Mouse (Mus musculus) limb, embryonic 12.5 days (tissue): ENCODE measurements around the gene Tmem9b. TPM values are rescaled to one million over a fixed set of nuclear protein-coding genes. Genes with fewer than 3 reads are reported as not detected.

Experiments
- ATAC-seq: fragments of 200-750 bp; cut with Nextera tagmentation; 2 replicates; pipeline ENCODE4 v1.8.0; 2017; ENCODE audit warnings: low read depth, moderate TSS enrichment; ENCODE audit not compliant: insufficient number of reproducible peaks, insufficient read depth, low FRiP score, low TSS enrichment
- H3K27ac ChIP-seq: fragments of 300-500 bp; sonication (generic); 2 replicates; pipeline ENCODE4 v1.5.1; 2016; ENCODE audit warnings: mild to moderate bottlenecking, moderate library complexity
- H3K27me3 ChIP-seq: fragments of 300-500 bp; sonication (generic); 2 replicates; pipeline ENCODE4 v1.6.1; 2016; ENCODE audit warnings: mild to moderate bottlenecking, moderate library complexity
- H3K36me3 ChIP-seq: fragments of 300-500 bp; sonication (generic); 2 replicates; pipeline ENCODE4 v1.6.1; 2016; ENCODE audit warnings: mild to moderate bottlenecking, moderate library complexity
- H3K4me1 ChIP-seq: fragments of 300-500 bp; sonication (generic); replicated peaks from 2 replicates; pipeline ENCODE4 v1.6.1; 2016
- H3K4me2 ChIP-seq: fragments of 300-500 bp; sonication (generic); 2 replicates; pipeline ENCODE4 v1.6.1; 2016; ENCODE audit warnings: mild to moderate bottlenecking, moderate library complexity
- H3K4me3 ChIP-seq: fragments of 300-500 bp; sonication (generic); replicated peaks from 2 replicates; pipeline ENCODE4 v1.5.1; 2016; ENCODE audit warnings: mild to moderate bottlenecking
- H3K9ac ChIP-seq: fragments of 300-500 bp; sonication (generic); replicated peaks from 2 replicates; pipeline ENCODE4 v1.6.1; 2016; ENCODE audit warnings: mild to moderate bottlenecking, moderate library complexity
- H3K9me3 ChIP-seq: fragments of 300-500 bp; sonication (generic); 2 replicates; pipeline ENCODE4 v1.6.1; 2016; ENCODE audit warnings: mild to moderate bottlenecking, moderate library complexity
- WGBS: fragments of 180-500 bp; shearing (Covaris S2); methylation state at CpG from one replicate; pipeline ENCODE4 v1.1.7; 2016; 5-methylcytosine and 5-hydroxymethylcytosine counted together
- polyA plus RNA-seq: library from polyadenylated mRNA; unstranded; fragments of >200 nt; fragmentation: Nextera tagmentation; extraction: Ambion mirVana; gene quantifications from 2 replicates; pipeline ENCODE4 v1.2.1, GENCODE M21; 2016

Gene Tmem9b
- 25.8 and 28.0 TPM in 2 replicates for polyA plus RNA-seq

DNA sequence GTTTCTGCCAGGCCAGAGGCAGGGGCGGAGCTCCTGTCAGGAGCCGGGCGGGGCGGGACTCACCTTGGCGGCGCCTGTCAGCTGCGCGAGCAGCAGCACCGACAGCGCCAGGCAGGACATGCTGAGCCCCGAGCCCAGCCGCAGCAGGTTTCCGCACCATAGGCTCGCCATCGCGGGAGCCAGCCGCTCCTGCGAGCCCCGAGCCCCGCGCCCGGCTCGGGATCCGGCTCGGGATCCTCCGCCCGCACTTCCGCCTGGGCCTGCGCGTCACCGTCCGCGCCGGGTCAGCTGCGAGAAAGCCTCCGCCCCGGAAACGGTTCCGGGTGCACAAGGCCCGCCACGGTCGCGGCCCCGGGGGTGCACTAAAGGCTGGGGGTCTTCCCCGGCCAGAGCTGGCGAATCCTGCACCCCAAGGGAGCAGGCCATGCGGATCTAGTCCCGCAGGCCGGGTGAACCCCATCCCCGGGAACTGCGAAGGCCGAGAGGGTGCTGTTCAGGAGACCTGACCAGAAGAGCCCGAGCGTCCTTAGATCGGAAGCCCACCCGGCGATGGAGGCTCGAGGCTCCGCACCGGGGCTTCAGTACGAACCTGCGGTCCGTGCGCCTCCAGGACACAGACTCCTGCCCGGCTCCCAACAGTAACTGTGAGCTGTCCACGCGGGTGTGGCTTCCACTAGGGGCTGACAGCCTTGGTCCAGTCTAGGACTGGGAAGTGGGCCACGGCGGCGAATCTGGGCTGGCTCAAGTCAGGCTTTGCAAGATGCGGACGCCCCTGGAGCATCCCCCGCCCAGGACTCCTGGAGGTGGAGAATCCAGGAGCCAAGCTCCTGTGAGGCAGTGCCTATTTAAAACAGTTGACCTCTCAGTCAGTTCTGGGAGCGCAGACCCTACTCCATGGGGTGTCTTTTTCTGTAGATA, at the start of gene Tmem9b:
Gene Tmem9b, minus strand, starts transcription at position 868 of the 918 bp plus-strand sequence.
- no peaks in the 10 kb centered on the region for H3K27me3 ChIP-seq
- WGBS, result under 1% methylated on average over 74 of the region's 74 CpGs

DNA sequence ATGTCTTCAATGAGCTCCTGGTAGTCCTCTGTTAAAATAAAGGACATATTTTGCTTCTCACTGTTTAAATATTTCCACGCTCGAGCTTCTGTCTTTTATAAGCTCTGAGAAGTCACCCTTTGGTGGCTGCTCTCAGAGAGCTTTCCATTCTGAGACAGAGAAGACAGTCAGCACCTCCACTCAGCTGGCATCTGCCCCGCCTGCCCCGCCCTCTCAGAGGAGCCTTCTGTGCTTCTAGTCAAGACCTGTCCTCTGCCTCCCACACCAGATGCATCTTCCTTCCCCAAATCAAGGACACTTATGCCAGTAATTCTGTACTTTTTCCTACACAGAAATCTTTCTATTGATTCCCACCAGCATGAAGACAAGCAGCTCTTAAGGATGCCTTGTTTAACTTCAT, 48.0 kb upstream of the Tmem9b start:
- Histone ChIP-seq H3K4me1 (no peaks in the 10 kb centered on the region), H3K36me3 (no peaks in the 10 kb centered on the region), H3K9ac (no peak overlapping the region), H3K27ac (no peak overlapping the region), H3K27me3 (no peaks in the 10 kb centered on the region), H3K4me3 (no peak overlapping the region), H3K4me2 (no peak overlapping the region), H3K9me3 (no peaks in the 10 kb centered on the region)
- no peak for ATAC-seq
- WGBS, result 82% methylated on average over 4 of the region's 4 CpGs

More for the DNA sequence above, at the start of gene Tmem9b:
- Histone ChIP-seq H3K9me3 (no peaks in the 10 kb centered on the region), H3K36me3 (no peaks in the 10 kb centered on the region), H3K27ac (peak within 1 kb of the TSS; percentile 72), H3K4me3 (peak within 1 kb of the TSS; percentile 84), H3K4me1 (peaks cover 17% of the 10 kb centered on the region), H3K4me2 (peak within 1 kb of the TSS; percentile 90), H3K9ac (peak within 1 kb of the TSS; percentile 89)
- ATAC-seq, result peak; percentile 81

DNA sequence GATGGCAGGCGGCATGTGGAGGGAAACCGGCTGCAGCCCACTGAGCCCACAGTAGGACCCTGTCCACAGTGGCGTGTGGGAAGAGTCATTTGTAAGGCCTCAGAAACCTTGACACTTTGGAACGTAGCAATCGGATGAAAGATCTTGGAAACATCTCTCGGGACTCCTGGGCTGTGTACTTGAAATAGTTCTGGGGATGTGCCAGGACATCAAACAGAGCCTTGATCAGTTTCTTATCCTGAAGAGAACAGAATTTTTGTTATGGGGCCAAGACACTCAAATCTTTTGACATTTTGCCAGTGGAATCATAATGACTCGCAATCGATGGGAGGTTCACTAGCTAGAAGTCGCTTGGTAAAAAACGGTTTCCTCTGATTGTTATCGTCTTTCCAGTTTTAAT, 46.5 kb upstream of the Tmem9b start:
- 90% methylated on average over 11 of the region's 11 CpGs for WGBS
- H3K27me3 ChIP-seq, result no peaks in the 10 kb centered on the region
- no peak overlapping the region for H3K4me2 ChIP-seq
- no peaks in the 10 kb centered on the region for H3K4me1 ChIP-seq
- H3K9ac ChIP-seq, result no peak overlapping the region
- no peak for ATAC-seq
- H3K36me3 ChIP-seq, result no peaks in the 10 kb centered on the region
- no peaks in the 10 kb centered on the region for H3K9me3 ChIP-seq
- H3K27ac ChIP-seq, result no peak overlapping the region
- H3K4me3 ChIP-seq, result no peak overlapping the region

DNA sequence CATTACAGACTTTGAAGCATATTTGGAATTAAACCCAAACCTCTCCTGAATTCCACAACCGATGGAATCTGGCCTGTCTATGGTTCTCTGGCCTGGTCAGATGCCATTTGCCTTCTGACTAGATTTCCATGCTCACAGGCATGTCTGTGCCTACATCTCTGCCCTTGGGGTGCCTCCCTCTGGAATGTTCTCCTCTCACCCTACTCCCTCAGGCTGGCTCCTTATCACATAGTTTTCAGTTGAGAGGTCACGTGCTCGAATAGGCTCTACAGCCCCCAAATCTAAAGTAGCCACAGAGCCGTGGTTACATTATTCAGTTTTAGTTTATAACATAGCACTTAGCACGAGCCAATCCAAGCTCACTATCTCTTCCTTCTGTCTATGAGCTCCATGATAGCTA, 42.9 kb upstream of the Tmem9b start:
- H3K4me1 ChIP-seq, result no peaks in the 10 kb centered on the region
- WGBS, result 74% methylated on average over 5 of the region's 5 CpGs
- no peak overlapping the region for H3K9ac ChIP-seq
- H3K9me3 ChIP-seq, result no peaks in the 10 kb centered on the region
- H3K27ac ChIP-seq, result no peak overlapping the region
- no peaks in the 10 kb centered on the region for H3K27me3 ChIP-seq
- H3K4me3 ChIP-seq, result no peak overlapping the region
- no peak for ATAC-seq
- no peaks in the 10 kb centered on the region for H3K36me3 ChIP-seq
- no peak overlapping the region for H3K4me2 ChIP-seq

DNA sequence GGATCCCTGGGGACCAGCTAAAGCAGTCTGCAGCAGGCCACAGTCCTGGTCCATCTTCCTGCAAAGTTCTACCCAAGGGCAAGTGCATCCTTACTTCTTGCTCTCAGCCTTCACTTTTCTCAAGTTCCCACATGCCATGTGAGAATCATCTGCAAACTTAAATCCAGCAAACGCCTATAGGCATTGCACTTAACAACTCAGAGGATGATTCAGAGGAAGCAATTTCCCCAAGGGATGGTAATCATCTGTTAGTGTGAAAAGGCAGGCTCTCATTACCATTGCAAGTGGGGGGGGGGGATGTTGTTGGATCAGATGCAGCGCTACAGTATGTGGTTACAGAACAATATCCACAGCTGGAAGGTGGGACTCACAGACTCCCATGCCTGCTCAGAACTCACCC, 41.9 kb upstream of the Tmem9b start:
- no peaks in the 10 kb centered on the region for H3K4me1 ChIP-seq
- WGBS, result 54% methylated on average over 2 of the region's 2 CpGs
- H3K36me3 ChIP-seq, result no peaks in the 10 kb centered on the region
- no peak overlapping the region for H3K27ac ChIP-seq
- H3K4me2 ChIP-seq, result no peak overlapping the region
- no peak overlapping the region for H3K9ac ChIP-seq
- H3K27me3 ChIP-seq, result no peaks in the 10 kb centered on the region
- H3K4me3 ChIP-seq, result no peak overlapping the region
- no peak for ATAC-seq
- H3K9me3 ChIP-seq, result no peaks in the 10 kb centered on the region

DNA sequence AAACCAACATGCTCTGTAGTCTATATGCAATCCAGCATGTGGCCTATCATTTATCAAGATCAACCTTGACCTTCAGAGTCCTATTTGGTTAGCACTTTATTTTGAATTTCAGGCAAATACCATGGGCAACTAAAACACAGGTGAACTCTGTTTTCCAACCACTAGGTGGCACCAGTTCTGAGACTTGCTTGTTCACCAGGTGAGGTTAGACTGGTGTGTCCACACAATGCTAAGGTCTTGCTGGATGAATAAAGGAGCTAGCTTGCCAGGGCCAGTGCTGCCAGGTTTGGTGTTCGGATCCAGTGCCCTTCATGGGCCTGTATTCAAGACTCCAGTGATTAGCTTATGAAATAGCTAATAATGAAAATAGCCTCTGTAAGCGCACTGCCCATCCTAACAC, 40.1 kb upstream of the Tmem9b start:
- Histone ChIP-seq H3K4me1 (no peaks in the 10 kb centered on the region), H3K27me3 (peaks cover 3% of the 10 kb centered on the region; the same call in 1 of the 2 replicates), H3K36me3 (no peaks in the 10 kb centered on the region), H3K9me3 (no peaks in the 10 kb centered on the region), H3K9ac (no peak overlapping the region), H3K4me3 (no peak overlapping the region), H3K27ac (no peak overlapping the region), H3K4me2 (no peak overlapping the region)
- 78% methylated on average over 2 of the region's 2 CpGs for whole genome bisulfite sequencing
- ATAC-seq, result no peak

DNA sequence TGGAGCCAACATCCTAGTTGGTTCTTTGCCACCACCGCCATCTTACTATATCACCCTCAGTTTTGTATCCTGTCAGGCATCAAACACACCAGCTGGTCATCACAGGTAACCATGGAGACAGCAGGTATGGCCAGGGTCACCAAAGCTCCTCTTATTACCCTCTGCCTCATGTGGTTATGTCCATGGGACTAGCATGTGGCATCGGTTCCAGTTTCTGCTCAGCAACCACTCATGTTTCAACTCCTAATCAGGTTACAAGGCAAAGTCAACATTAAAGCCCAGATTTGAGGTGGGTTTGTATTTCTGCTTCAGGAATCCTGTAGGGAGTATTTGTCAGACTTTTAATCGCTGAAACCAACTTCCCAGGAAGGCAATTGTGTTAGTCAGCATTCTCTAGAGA, 38.1 kb upstream of the Tmem9b start:
- H3K4me1 ChIP-seq, result no peaks in the 10 kb centered on the region

DNA sequence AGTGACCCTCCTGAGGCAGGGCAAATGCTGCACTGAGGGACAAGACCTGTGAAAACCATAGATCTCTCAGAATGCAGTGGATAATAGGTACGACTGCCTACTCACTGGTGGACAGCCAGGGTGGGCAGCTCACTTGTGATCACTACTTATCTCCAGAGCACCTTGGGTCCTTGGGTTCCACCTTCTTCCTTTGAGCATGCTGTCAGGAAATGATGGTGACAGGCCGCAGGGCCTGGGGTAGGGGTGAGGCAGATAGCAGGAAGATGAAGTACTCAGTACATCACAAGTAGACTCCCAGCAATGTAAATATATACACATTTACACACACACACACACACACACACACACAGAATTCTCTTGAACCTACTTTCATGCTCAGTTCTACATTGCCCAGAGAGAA, 35.2 kb upstream of the Tmem9b start:
- no peak overlapping the region for H3K27ac ChIP-seq
- WGBS, result 84% methylated on average over 2 of the region's 2 CpGs
- ATAC-seq, result no peak
- H3K9ac ChIP-seq, result no peak overlapping the region
- H3K4me2 ChIP-seq, result no peak overlapping the region
- no peaks in the 10 kb centered on the region for H3K36me3 ChIP-seq
- no peaks in the 10 kb centered on the region for H3K9me3 ChIP-seq
- no peaks in the 10 kb centered on the region for H3K4me1 ChIP-seq
- peaks cover 19% of the 10 kb centered on the region for H3K27me3 ChIP-seq
- H3K4me3 ChIP-seq, result no peak overlapping the region

More for the DNA sequence above, 38.1 kb upstream of the Tmem9b start:
- Histone ChIP-seq H3K4me3 (no peak overlapping the region), H3K4me2 (no peak overlapping the region), H3K9ac (no peak overlapping the region), H3K36me3 (no peaks in the 10 kb centered on the region), H3K9me3 (no peaks in the 10 kb centered on the region), H3K27ac (no peak overlapping the region), H3K27me3 (peaks cover 3% of the 10 kb centered on the region; the same call in 1 of the 2 replicates)
- 76% methylated on average over 3 of the region's 3 CpGs for WGBS
- ATAC-seq, result no peak

DNA sequence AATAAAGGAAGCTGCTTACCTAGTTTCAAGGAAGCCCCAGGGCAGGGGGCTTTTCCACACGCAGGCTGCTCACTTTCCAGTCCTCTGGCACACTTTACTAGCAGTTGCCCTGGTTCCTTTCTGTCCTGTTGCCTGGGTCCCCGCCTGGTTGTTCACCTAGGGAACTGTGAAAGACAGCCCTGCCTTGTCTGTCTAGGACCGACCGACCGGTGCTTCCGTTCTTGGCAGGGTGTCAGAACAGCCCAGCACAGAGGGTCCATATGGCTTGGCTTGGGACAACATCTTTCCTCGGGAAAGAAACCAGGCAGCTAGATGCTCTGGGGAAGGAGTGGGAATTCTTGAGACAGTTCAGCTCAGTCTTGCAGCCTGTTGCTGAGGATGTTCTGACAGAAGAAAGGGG, 30.6 kb upstream of the Tmem9b start:
- H3K27me3 ChIP-seq, result peaks cover 55% of the 10 kb centered on the region
- WGBS, result 61% methylated on average over 7 of the region's 7 CpGs
- ATAC-seq, result no peak

DNA sequence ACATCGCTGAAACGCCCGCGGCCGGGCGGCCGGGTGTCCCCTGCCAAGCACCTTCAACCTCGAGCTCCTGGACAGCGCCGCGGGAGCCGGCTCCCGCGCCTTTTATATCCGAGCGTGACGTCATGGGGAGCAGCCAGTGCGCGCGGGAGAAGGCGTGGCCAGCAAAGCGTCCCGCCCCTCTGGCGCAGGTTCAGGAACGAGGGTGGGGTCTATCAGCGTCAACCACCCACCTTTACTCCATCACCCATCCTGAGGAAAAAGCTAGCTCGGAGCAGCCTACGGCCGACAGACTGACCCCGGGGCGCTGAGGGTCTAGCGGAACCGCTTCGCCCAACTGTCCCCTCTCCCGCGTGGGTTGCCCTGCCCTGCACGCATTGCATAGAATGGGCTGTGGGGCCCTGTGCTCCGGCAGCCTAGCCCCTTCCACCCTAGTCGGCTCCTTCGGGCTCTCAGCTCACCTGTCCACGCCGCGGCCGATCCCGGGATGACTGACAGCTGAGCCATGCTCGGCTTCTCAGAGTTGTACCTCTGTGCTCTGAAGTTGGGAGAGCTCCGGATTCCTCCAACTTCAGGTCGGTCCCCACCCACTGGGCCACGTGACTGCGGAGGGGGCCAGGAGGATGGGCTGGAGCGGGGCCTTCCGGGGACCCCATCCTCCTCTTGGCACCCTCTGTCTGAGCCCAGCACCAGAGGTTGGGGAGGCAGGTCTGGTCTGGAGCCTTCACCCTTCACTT, 29.0 kb upstream of the Tmem9b start, which contains the start of gene Nrip3:
Gene Nrip3, minus strand, starts transcription at position 556 of the 734 bp plus-strand sequence.
- H3K36me3 ChIP-seq, result no peaks in the 10 kb centered on the region
- H3K4me1 ChIP-seq, result peaks cover 12% of the 10 kb centered on the region
- H3K27ac ChIP-seq, result no peak within 1 kb of the TSS
- H3K4me2 ChIP-seq, result peak within 1 kb of the TSS; percentile 97
- peak within 1 kb of the TSS; percentile 53 for H3K4me3 ChIP-seq
- ATAC-seq, result peak; percentile 84
- peak within 1 kb of the TSS; percentile 18; the same call in 1 of the 2 replicates for H3K9ac ChIP-seq
- 3% methylated on average over 51 of the region's 52 CpGs for WGBS
- no peaks in the 10 kb centered on the region for H3K9me3 ChIP-seq
- peaks cover 62% of the 10 kb centered on the region for H3K27me3 ChIP-seq

More for the DNA sequence above, 30.6 kb upstream of the Tmem9b start:
- H3K27ac ChIP-seq, result no peak overlapping the region
- no peak overlapping the region for H3K9ac ChIP-seq
- no peaks in the 10 kb centered on the region for H3K36me3 ChIP-seq
- peaks cover 12% of the 10 kb centered on the region for H3K4me1 ChIP-seq
- no peak overlapping the region for H3K4me3 ChIP-seq
- no peak overlapping the region for H3K4me2 ChIP-seq
- H3K9me3 ChIP-seq, result no peaks in the 10 kb centered on the region

DNA sequence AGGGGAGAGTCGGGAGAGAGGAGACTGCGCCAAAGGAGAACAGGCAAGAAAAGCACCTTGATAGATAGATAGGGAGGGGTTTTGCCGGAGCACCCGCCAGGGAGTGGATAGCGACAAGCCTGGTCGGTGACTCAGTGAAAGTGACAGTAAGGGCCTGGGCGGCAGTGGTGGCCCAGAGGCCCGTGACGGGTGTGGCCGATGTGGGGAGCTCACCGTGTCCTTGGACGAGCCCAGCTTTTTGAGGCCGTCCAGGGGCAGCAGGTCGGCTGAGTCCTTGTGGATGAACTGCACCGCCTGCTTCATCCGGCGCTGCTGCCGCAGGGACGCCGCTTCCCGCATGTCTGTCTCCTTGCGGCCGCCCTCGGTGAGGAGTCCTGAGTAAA, 28.4 kb upstream of the Tmem9b start:
- WGBS, result 3% methylated on average over 24 of the region's 24 CpGs
- H3K4me2 ChIP-seq, result peak overlapping the region; percentile 97
- peaks cover 12% of the 10 kb centered on the region for H3K4me1 ChIP-seq
- no peaks in the 10 kb centered on the region for H3K9me3 ChIP-seq
- H3K36me3 ChIP-seq, result no peaks in the 10 kb centered on the region
- peak overlapping the region; percentile 53 for H3K4me3 ChIP-seq
- 0 out of 2 replicates have a peak overlapping the region, but pooled peaks have one; percentile 18 for H3K9ac ChIP-seq
- peak; percentile 58 for ATAC-seq
- no peak overlapping the region for H3K27ac ChIP-seq
- H3K27me3 ChIP-seq, result peaks cover 62% of the 10 kb centered on the region
